Mouse (Mus musculus): ENCODE data around the gene Tmem59l. TPM values are rescaled to one million over a fixed set of nuclear protein-coding genes. Genes with fewer than 3 reads are reported as not detected.

Gene Tmem59l
- polyA plus RNA-seq, 1 experiment: not detected

DNA sequence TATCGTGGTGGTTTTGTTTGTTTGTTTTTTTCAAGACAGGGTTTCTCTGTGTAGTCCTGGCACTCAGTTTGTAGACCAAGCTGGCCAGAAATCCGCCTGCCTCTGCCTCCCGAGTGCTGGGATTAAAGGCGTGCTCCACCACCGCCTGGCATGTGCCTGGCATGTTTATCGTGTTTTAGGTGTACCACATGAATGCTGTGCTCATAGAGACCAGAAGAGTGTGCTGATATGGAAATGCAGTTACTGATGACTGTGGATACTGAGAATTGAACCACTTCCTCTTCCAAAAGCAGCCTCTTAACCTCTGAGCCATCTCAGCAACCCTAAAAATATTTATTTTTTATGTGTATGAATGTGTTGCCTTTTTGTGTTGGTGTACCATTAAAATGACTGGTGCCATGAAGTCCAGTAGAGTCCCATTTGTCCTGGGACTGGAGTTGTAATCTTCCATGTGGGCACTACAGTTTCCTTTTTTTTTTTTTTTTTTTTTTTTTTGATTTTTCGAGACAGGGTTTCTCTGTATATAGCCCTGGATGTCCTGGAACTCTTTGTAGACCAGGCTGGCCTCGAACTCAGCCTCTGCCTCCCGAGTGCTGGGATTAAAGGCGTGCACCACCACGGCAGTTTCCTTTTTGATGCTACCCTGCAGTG lies 25.2 kb upstream of the Tmem59l start:
- TF ChIP-seq GATA1 (IDR thresholded peaks at IDR 0.05; ENCODE audit: low read length): no peak

DNA sequence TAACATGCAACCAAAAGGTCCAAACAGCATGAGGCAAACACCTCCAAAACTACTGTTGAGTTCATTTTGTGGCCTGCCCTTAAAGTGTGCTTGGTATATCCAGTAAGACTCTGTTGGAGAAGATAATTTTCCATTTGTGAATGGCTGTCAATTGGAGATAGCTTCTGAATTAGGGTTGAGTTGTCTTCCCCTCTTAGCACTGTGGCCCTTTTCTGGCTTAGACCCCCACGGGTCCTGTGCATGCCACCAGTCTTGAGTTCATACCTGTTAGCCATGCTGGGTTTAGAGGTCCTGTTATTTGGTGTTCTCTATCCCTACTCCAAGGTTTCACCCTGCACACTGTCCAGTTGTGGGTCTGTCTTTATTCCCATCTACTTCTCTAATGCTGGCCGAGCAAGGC lies 24.6 kb upstream of the Tmem59l start:
- no peak for TF ChIP-seq GATA1 (IDR thresholded peaks at IDR 0.05; ENCODE audit: low read length)

DNA sequence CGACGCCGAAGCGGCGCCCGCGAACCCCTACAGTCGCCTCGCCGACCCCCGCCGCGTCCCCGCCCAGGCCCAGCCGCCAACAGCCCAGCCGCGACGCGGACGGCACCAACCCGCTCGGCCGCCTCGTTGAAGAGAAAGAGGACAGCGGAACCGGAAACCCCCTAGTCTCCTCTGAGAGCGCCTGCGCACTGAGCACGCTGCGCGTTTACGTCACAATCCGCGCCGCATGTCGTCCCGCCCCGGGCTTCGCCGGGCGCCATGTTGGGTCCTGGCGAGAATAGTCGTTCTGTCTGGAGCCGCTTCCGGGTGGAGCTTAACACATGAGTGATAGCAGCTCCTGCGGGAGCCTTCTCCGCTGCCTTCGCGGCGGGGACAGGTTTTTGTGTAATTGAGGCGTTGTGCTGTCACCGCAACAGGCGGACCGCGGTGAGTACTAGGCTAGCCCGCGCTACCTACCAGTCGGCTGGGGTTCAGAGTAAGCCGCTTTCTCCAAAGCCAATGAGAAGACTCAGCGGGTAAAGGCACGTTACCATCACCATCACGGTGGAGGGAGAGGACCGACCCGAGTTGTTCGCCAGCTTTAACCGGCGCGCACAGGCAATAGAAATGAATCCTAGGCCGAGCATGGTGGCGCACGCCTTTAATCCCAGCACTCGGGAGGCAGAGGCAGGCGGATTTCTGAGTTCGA lies 23.2 kb upstream of the Tmem59l start, which contains the start of gene Uba52:
Uba52 (minus strand) TSS at position 574 of the 688 bp plus-strand sequence.
- no peak for TF ChIP-seq GATA1 (IDR thresholded peaks at IDR 0.05; ENCODE audit: low read length)

DNA sequence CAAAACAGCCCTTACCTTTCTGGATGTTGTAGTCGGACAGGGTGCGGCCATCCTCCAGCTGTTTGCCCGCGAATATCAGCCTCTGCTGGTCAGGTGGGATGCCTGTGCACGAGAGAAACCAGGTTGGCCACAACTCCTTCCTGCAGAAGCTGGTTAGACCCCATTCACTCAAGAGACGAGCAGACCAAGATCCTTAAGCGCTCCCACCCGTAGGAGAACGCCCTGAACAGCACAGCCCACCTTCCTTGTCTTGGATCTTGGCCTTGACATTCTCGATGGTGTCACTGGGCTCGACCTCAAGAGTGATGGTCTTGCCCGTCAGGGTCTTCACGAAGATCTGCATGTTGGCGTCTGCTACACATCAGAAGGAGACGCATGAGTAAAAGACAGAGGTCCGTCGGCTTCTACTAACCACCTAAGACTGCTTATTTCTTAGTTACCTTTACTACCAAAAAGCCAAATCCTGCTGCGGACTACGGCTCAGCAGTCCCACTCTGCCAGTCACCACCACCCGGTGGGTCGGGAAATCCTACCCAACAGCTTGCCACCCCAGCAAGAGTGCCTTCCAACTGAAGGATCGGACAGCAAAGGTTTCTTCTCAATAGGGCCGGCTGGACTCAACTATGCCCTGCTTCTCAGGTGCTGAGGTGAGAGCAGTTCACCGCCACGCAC lies 22.3 kb upstream of the Tmem59l start:
- TF ChIP-seq GATA1 (IDR thresholded peaks at IDR 0.05; ENCODE audit: low read length): no peak

DNA sequence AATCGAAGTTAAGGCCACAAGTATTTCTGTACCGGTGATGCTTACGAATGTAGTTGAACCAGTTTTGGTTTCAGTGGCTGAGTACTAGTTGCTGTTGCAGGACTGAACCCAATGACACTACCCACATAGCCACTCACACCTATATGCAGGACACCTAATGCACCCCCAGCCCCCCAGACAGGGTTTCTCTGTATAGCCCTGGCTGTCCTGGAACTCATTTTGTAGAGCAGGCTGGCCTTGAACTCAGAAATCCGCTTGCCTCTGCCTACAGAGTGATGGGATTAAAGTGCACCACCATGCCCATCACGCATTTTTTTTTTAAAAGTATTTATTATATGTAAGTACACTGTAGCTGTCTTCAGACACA lies 19.9 kb upstream of the Tmem59l start:
- no peak for TF ChIP-seq GATA1 (IDR thresholded peaks at IDR 0.05; ENCODE audit: low read length)

DNA sequence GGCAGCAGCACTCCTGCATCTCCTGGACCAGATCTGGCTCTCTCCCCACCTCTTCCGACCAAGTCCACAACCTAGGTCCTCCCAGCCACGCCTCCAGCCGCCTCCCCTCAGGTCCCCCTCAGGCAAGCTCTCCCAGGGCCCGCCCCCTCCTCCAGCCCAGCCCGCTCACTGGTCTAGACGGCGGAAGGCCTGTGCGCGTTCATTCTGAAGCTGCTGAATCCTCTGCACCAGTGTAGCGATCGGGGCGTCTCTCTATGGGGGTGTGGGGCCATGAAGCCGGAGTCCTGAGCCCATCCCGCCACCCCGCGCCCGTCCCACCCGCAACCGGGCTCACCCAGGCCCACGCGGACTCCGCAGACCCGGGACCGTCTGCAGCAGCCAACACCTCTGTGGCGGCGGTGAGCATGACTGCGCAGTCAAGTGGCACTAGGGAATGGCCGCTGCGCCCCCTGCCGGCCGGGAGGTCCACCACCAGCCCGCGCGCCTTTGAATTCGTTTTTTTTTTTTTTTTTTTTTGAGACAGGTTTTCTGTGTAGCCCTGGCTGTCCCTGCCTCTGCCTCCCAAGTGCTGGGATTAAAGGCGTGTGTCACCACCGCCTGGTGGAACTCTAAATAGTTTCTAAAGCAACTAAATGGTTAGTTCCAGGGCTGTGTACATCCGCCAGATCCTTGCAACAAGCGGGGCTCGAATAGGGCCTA lies 19.3 kb upstream of the Tmem59l start, which contains the start of gene Rex1bd:
Rex1bd (minus strand) TSS at position 425 of the 699 bp plus-strand sequence.
- TF ChIP-seq GATA1 (IDR thresholded peaks at IDR 0.05; ENCODE audit: low read length): no peak

DNA sequence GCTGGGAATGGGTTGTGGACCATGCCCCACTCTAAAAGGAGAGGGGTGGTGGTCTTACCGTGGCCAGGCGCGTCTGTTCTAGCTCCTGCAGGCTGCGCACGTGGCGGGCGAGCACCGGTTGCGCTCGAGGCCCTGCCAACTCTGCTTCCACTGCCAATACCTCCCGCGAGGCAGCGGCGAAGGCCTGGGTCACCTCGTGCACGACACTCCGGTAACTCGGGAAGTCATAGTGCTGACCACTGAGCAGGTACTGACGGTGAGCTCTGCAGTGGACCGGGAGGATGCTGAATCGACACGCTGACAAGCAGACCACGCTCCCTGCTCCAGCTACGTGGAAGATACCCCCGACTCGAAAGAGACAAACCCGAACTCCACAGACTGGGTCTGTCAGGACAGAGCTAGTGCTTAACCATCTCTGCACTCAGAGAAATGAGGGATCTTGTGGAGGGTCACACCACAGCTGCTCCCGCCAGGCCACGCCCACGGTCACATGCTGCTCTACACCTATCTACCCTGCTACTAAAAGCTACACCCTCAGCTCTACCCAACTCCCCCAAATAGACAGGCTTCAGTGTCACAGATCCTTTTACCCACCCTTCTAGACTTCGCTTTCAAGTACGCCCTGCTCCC lies 18.7 kb upstream of the Tmem59l start:
- TF ChIP-seq GATA1 (IDR thresholded peaks at IDR 0.05; ENCODE audit: low read length): no peak

DNA sequence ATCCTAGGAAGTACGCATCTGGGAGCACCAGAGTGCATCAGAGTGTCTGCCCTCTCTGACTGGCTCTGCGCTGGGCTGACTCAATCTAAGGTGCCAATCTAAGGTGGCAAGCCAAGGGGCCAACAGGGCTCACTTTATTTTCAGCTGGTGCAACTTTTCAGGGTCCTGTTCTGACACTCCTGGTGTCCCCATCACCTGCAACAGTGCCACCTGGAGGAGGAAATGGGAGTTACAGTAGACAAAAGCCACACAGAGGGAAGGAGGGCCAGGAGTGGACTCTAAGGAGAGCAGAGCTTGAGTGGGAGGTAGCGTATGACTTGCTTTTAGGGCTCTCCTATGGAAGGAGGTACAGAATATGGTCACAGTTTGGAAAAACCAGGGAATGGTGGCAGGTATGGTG lies 17.7 kb upstream of the Tmem59l start:
- TF ChIP-seq GATA1 (IDR thresholded peaks at IDR 0.05; ENCODE audit: low read length): no peak

DNA sequence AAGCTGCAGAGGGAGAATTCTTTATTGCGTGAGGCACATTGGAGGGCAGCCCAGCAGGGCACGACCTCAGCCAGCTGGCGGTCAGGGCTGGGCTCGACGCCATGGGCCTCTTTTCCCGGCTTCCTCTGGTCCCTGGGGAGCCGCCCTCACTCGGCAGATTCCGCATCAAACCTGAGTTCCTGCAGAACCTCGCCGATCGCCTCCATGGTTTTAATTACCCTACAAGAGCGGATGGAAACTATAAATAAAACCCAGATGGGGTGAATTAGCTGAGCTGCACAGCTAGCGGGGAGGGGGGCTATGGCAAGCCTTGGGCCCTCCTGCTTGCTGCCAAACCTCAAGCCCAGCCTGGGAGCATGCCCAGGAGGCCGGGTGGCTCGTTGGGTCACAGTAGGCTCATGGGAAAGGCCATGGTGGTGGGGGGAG lies 17.1 kb upstream of the Tmem59l start:
- no peak for TF ChIP-seq GATA1 (IDR thresholded peaks at IDR 0.05; ENCODE audit: low read length)

DNA sequence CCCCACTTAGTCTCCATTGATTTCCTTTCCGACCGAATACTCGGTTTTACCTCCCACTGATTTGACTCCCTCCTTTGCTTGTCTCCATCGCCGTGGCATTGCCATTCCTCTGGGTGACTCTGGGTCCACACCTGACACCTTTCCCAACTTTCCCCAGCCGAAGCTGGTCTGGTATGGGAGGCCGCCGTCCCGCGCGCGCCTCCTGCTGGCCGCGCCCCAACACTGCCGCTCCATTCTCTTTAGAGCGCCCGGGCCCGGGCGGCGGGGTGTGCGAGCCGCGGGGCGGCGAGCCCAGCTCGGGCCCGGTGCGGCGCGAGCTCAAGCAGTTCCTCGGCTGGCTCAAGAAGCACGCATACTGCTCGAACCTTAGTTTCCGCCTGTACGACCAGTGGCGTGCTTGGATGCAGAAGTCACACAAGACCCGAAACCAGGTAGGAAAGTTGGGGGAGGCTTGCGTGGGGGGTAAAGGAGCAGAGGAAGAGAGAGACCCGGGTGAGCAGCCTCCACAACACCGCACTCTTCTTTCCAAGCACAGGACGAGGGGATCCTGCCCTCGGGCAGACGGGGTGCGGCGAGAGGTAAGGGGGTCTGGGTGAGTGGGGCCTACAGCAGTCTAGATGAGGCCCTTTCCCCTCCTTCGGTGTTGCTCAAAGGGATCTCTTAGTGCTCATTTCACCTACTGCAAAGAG lies 16.0 kb upstream of the Tmem59l start:
- TF ChIP-seq GATA1 (IDR thresholded peaks at IDR 0.05; ENCODE audit: low read length): no peak

DNA sequence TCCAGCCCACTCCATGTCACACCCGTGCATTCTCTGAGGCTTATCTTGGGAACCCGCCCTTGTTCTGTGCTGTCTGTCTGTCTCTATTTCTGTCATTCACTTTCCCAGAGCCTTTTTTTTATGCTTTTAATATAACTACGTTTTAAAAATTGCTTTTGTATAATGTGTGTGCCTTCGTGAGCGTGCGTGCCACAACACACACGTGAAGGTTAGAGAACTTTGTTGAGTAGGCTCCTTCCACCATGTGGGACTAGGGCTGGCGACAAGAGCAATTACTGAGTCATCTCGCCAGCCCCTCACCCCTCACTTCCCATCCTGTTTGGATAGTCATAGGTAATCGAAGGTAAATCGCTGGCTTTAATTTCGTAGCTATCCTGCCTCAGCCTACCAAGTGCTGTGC lies 15.4 kb upstream of the Tmem59l start:
- no peak for TF ChIP-seq GATA1 (IDR thresholded peaks at IDR 0.05; ENCODE audit: low read length)

DNA sequence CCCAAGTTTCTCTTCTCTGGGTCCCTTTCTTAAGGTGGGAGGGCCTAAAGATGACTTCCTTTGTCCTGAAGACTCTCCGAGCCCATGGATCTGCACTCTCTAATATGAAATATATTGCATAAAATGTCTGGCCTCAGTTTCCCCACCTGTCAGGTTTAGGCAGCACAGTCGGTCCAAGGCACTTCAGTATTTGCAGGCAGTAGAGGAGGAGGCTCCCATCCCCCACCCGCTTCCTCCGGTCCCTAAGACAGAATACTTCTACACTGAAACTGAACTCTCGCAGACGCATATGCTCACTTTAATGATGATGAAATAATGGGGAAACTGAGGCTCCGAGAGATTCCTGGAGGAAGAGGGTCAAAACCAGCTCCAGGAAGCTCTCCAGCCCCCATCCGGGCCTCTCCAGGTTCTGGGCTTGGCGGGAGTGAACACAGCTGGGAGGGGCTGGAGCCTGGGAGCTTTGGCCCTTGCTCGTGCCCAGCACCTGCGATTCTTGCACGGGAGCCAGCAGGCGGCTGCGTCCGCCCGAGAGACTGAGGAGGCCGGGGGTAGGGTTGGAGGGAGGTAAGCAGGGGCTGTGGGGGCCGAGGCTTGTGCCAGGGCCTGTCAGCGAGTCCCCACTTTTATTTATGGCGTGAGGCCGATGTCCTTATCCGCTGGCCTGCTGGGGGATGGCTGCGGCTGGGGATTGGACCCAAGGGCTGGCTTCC lies 14.8 kb upstream of the Tmem59l start:
- TF ChIP-seq GATA1 (IDR thresholded peaks at IDR 0.05; ENCODE audit: low read length): no peak

DNA sequence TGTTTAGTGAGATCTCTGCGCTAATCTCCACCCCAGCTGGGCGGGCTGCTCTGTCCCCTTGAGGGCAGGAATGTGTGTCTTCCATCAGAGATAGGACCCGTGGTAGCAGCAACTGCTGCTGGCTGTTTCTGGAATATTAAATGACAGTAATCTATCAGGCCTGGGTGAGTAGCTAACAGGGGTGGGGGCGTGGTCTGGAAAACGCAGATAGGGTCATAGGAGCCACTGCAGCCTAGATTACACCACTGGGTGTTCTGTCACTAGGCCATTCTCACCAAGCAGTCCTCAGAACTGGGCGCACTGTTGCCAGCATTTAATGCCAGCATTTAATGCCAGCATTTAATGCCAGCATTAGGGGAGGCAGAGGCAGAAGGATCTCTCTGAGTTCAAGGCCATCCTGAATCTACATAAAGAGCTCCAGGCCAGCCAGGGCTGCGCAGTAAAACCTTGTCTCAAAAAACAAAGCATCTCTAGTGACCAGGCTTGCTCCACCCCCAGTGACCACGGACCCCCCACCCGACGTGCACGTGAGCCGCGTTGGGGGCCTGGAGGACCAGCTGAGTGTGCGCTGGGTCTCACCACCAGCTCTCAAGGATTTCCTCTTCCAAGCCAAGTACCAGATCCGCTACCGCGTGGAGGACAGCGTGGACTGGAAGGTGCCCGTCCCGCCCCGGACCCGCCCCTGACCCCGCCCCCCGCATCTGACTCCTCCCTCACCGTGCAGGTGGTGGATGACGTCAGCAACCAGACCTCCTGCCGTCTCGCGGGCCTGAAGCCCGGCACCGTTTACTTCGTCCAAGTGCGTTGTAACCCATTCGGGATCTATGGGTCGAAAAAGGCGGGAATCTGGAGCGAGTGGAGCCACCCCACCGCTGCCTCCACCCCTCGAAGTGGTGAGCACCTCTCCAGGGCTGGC lies 13.5 kb upstream of the Tmem59l start:
- TF ChIP-seq GATA1 (IDR thresholded peaks at IDR 0.05; ENCODE audit: low read length): no peak

All from G1E-ER4 (cell line).